Mouse (Mus musculus) neural tube, embryonic 14.5 days (tissue): Measurements from ENCODE around the gene Fuom. TPM values are rescaled to one million over a fixed set of nuclear protein-coding genes. Genes with fewer than 3 reads are reported as not detected.
A peak's percentile ranks its signal among the peaks of the same experiment; 100 is the strongest.

ENCODE experiments used
- ATAC-seq: fragments of 200-750 bp; cut with Nextera tagmentation; 2 replicates; pipeline ENCODE4 v1.8.0; 2017; ENCODE audit warnings: low read depth, mild to moderate bottlenecking, moderate TSS enrichment, moderate library complexity
- H3K27ac ChIP-seq: fragments of 300-500 bp; sonication (generic); 2 replicates; pipeline ENCODE4 v1.5.1; 2014; ENCODE audit warnings: low read depth, mild to moderate bottlenecking, control low read depth, low read length, moderate library complexity, mixed read lengths
- H3K27me3 ChIP-seq: fragments of 300-500 bp; sonication (generic); 2 replicates; pipeline ENCODE4 v1.6.1; 2014; ENCODE audit warnings: low read length; ENCODE audit not compliant: control insufficient read depth, insufficient read depth
- H3K36me3 ChIP-seq: fragments of 300-500 bp; sonication (generic); 2 replicates; pipeline ENCODE4 v1.6.1; 2014; ENCODE audit warnings: low read length, mixed read lengths; ENCODE audit not compliant: control insufficient read depth, insufficient read depth
- H3K4me1 ChIP-seq: fragments of 300-500 bp; sonication (generic); 2 replicates; pipeline ENCODE4 v1.6.1; 2014; ENCODE audit warnings: low read length; ENCODE audit not compliant: control insufficient read depth, insufficient read depth
- H3K4me2 ChIP-seq: fragments of 300-500 bp; sonication (generic); 2 replicates; pipeline ENCODE4 v1.6.1; 2014; ENCODE audit warnings: mild to moderate bottlenecking, low read depth, low read length, control low read depth
- H3K4me3 ChIP-seq: fragments of 300-500 bp; sonication (generic); 2 replicates; pipeline ENCODE4 v1.5.1; 2014; ENCODE audit warnings: low read depth, low read length, control low read depth, mixed read lengths
- H3K9ac ChIP-seq: fragments of 300-500 bp; sonication (generic); replicated peaks from 2 replicates; pipeline ENCODE4 v1.6.1; 2014; ENCODE audit warnings: low read depth, mild to moderate bottlenecking, control low read depth, low read length, mixed read lengths
- H3K9me3 ChIP-seq: fragments of 300-500 bp; sonication (generic); 2 replicates; pipeline ENCODE4 v1.6.1; 2016; ENCODE audit warnings: low read length; ENCODE audit not compliant: control insufficient read depth
- WGBS: fragments of 180-500 bp; shearing (Covaris S2); extraction: QIAGEN DNeasy Blood & Tissue Kit; methylation state at CpG from one replicate; pipeline ENCODE4 v1.1.7; 2014; 5-methylcytosine and 5-hydroxymethylcytosine counted together
- polyA plus RNA-seq: library from polyadenylated mRNA; unstranded; fragments of >200 nt; fragmentation: Nextera tagmentation; extraction: Ambion mirVana; gene quantifications from 2 replicates; pipeline ENCODE4 v1.2.1, GENCODE M21; 2014

Fuom gene
- polyA plus RNA-seq, 1 experiment from 2014 or later = 51.8 TPM

GRCm38 (mm10) chr7:140090601-140091000 lies 11.6 kb downstream of the Fuom start:
- H3K27me3 ChIP-seq = no peaks in the 10 kb centered on the region
- no peak overlapping the region for H3K9ac ChIP-seq
- no peaks in the 10 kb centered on the region for H3K36me3 ChIP-seq
- WGBS = 88% methylated on average over 10 of the region's 10 CpGs
- no peaks in the 10 kb centered on the region for H3K4me1 ChIP-seq
- H3K27ac ChIP-seq = no peak overlapping the region
- no peaks in the 10 kb centered on the region for H3K9me3 ChIP-seq
- H3K4me3 ChIP-seq = no peak overlapping the region
- no peak overlapping the region for H3K4me2 ChIP-seq
- no peak for ATAC-seq

- Histone ChIP-seq H3K9me3 (no peaks in the 10 kb centered on the region), H3K4me1 (peaks cover 16% of the 10 kb centered on the region), H3K27me3 (no peaks in the 10 kb centered on the region), H3K4me2 (peak within 1 kb of the TSS; percentile 64), H3K4me3 (peak within 1 kb of the TSS; percentile 50), H3K9ac (peak within 1 kb of the TSS; percentile 68), H3K36me3 (no peaks in the 10 kb centered on the region), H3K27ac (peak within 1 kb of the TSS; percentile 85)
- WGBS = 4% methylated on average over 18 of the region's 18 CpGs
- ATAC-seq = peak; percentile 90
Measured at GRCm38 (mm10) chr7:140082242-140082678, 20.0 kb downstream of the Fuom start, which contains the start of gene Caly. Caly (minus strand) TSS chr7:140082548.

- whole genome bisulfite sequencing = 14% methylated on average over 20 of the region's 20 CpGs
- H3K4me1 ChIP-seq = peaks cover 16% of the 10 kb centered on the region
Measured at GRCm38 (mm10) chr7:140081408-140082241, 20.6 kb downstream of the Fuom start.

GRCm38 (mm10) chr7:140080503-140081156 lies 21.6 kb downstream of the Fuom start:
- Histone ChIP-seq H3K27ac (peak overlapping the region; percentile 85), H3K27me3 (no peaks in the 10 kb centered on the region), H3K36me3 (no peaks in the 10 kb centered on the region), H3K9me3 (no peaks in the 10 kb centered on the region), H3K4me2 (peak overlapping the region; percentile 64), H3K4me3 (peak overlapping the region; percentile 50), H3K9ac (peak overlapping the region; percentile 68), H3K4me1 (peaks cover 16% of the 10 kb centered on the region)
- WGBS = 2% methylated on average over 24 of the region's 24 CpGs
- peak; percentile 80 for ATAC-seq

More at GRCm38 (mm10) chr7:140081408-140082241, 20.6 kb downstream of the Fuom start:
- H3K36me3 ChIP-seq = no peaks in the 10 kb centered on the region
- H3K27me3 ChIP-seq = no peaks in the 10 kb centered on the region
- H3K9ac ChIP-seq = peak overlapping the region; percentile 68
- peak overlapping the region; percentile 50 for H3K4me3 ChIP-seq
- no peaks in the 10 kb centered on the region for H3K9me3 ChIP-seq
- peak overlapping the region; percentile 85 for H3K27ac ChIP-seq
- H3K4me2 ChIP-seq = peak overlapping the region; percentile 64
- peak; percentile 30 for ATAC-seq

- 7% methylated on average over 5 of the region's 5 CpGs for whole genome bisulfite sequencing
- no peak overlapping the region for H3K4me2 ChIP-seq
Measured at GRCm38 (mm10) chr7:140078711-140079110, 23.5 kb downstream of the Fuom start.

GRCm38 (mm10) chr7:140077698-140078097 lies 24.5 kb downstream of the Fuom start:
- Histone ChIP-seq H3K4me3 (no peak overlapping the region), H3K27ac (no peak overlapping the region), H3K36me3 (no peaks in the 10 kb centered on the region; the same call in 1 of the 2 replicates), H3K9ac (no peak overlapping the region), H3K9me3 (no peaks in the 10 kb centered on the region), H3K27me3 (no peaks in the 10 kb centered on the region), H3K4me2 (no peak overlapping the region), H3K4me1 (peaks cover 16% of the 10 kb centered on the region)
- 86% methylated on average over 6 of the region's 6 CpGs for WGBS
- ATAC-seq = no peak

More at GRCm38 (mm10) chr7:140078711-140079110, 23.5 kb downstream of the Fuom start:
- Histone ChIP-seq H3K27ac (no peak overlapping the region), H3K36me3 (no peaks in the 10 kb centered on the region), H3K27me3 (no peaks in the 10 kb centered on the region), H3K4me1 (peaks cover 16% of the 10 kb centered on the region), H3K9me3 (no peaks in the 10 kb centered on the region), H3K9ac (no peak overlapping the region), H3K4me3 (no peak overlapping the region)
- ATAC-seq = no peak

- no peak overlapping the region for H3K27ac ChIP-seq
- no peaks in the 10 kb centered on the region; the same call in 1 of the 2 replicates for H3K36me3 ChIP-seq
- H3K4me1 ChIP-seq = no peaks in the 10 kb centered on the region
- WGBS = 36% methylated on average over 33 of the region's 39 CpGs
- no peaks in the 10 kb centered on the region for H3K27me3 ChIP-seq
- no peaks in the 10 kb centered on the region for H3K9me3 ChIP-seq
- peak overlapping the region; percentile 2; the same call in 1 of the 2 replicates for H3K4me2 ChIP-seq
- no peak overlapping the region for H3K9ac ChIP-seq
- no peak for ATAC-seq
- 0 out of 2 replicates have a peak overlapping the region, but pooled peaks have one; percentile 0 for H3K4me3 ChIP-seq
Measured at GRCm38 (mm10) chr7:140070042-140070711, 32.1 kb downstream of the Fuom start.

- no peak for ATAC-seq
- Histone ChIP-seq H3K4me1 (no peaks in the 10 kb centered on the region), H3K36me3 (no peaks in the 10 kb centered on the region; the same call in 1 of the 2 replicates), H3K27me3 (no peaks in the 10 kb centered on the region), H3K27ac (no peak overlapping the region), H3K9me3 (no peaks in the 10 kb centered on the region), H3K9ac (no peak overlapping the region), H3K4me2 (no peak overlapping the region), H3K4me3 (no peak overlapping the region)
- 75% methylated on average over 6 of the region's 6 CpGs for WGBS
Measured at GRCm38 (mm10) chr7:140067397-140067796, 34.8 kb downstream of the Fuom start.
